Mouse (Mus musculus): ENCODE measurements around the gene Npdc1. TPM values are rescaled to one million over a fixed set of nuclear protein-coding genes. Genes with fewer than 3 reads are reported as not detected.
A peak's percentile ranks its signal among the peaks of the same experiment; 100 is the strongest.

Gene Npdc1
- polyA plus RNA-seq, 1 experiment from 2014 or later: 31.6 TPM

DNA sequence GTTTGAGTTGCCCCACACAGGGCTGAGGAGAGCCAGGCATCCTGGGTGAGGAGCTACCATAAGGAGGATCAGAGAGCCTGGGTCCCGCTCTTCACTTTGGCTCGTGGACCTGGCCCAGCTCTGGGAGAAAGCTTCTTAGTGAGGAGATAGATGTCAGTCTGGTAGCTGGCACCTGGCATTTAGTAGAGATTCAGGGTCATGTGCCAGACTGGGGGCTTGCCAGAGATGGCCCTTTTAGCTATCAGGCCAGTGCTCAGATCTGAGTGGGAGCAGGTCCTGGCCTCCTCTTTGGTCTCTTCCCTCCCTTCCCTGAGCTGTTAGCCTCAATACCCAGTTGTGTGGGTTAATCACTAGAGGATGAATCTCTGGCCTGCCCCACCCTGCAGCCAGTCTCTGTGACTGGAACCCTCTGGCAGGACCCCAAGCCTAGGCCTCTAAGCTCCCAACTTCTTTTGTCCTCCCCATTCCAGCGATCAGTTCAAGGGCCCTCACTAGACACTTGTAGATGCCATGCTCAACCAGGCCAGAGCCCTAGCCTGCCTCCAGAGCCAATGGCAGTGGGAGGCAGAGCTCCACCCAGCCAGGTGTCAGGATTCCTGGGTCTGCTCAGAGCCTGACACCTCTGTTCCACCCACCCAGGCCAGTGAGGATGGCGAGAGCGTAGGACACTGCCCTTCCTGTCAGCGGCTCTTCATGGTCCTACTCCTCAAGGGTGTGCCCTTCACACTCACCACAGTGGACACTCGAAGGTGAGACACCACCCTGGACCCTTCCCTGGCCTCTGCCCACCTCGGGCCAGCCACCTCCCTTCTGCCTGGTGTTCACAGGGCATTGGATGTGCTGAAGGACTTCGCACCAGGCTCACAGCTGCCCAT, 58.1 kb downstream of the Npdc1 start:
- WGBS: 68% methylated on average over 9 of the region's 9 CpGs
- H3K9ac ChIP-seq (ENCODE audit: low read length): peak overlapping the region; percentile 53
- H3K9me3 ChIP-seq (ENCODE audit: control insufficient read depth, low read length): no peaks in the 10 kb centered on the region
- peak overlapping the region; percentile 91 for H3K27ac ChIP-seq (ENCODE audit: low read length)
- ATAC-seq (ENCODE audit: low read depth): peak; percentile 45
- peaks cover 34% of the 10 kb centered on the region for H3K4me1 ChIP-seq (replicated peaks; ENCODE audit: control insufficient read depth, insufficient read depth, low read length)
- peak overlapping the region; percentile 34 for H3K4me3 ChIP-seq (ENCODE audit: low read length)
- no peaks in the 10 kb centered on the region for H3K36me3 ChIP-seq (ENCODE audit: control insufficient read depth, insufficient read depth, low read length)
- peak overlapping the region; percentile 36 for H3K4me2 ChIP-seq (ENCODE audit: low read depth, low read length)
- no peaks in the 10 kb centered on the region for H3K27me3 ChIP-seq (ENCODE audit: control insufficient read depth, insufficient read depth, low read depth, low read length)

GRCm38 (mm10) chr2:25458911-25459310, 59.8 kb downstream of the Npdc1 start:
- WGBS: 46% methylated on average over 5 of the region's 5 CpGs
- Histone ChIP-seq H3K36me3 (ENCODE audit: control insufficient read depth, insufficient read depth, low read length) (no peaks in the 10 kb centered on the region), H3K9me3 (ENCODE audit: control insufficient read depth, low read length) (no peaks in the 10 kb centered on the region), H3K9ac (ENCODE audit: low read length) (peak overlapping the region; percentile 40; the same call in 1 of the 2 replicates), H3K27me3 (ENCODE audit: control insufficient read depth, insufficient read depth, low read depth, low read length) (no peaks in the 10 kb centered on the region), H3K4me2 (ENCODE audit: low read depth, low read length) (peak overlapping the region; percentile 77), H3K4me3 (ENCODE audit: low read length) (0 out of 2 replicates have a peak overlapping the region, but pooled peaks have one; percentile 6), H3K4me1 (replicated peaks; ENCODE audit: control insufficient read depth, insufficient read depth, low read length) (peaks cover 34% of the 10 kb centered on the region), H3K27ac (ENCODE audit: low read length) (peak overlapping the region; percentile 96)
- peak; percentile 34 for ATAC-seq (ENCODE audit: low read depth)

Small RNA genes lying within 50 kb of the gene (microRNA-seq; reads per million reads assigned to microRNA genes)
- not detected for gene Mir3087

Other genes starting within 250 kb of the Npdc1 start
- gene Nrarp, start 218.6 kb upstream of the Npdc1 start, polyA plus RNA-seq (2015; fragmentation: Nextera tagmentation; extraction: Ambion mirVana): 9.8 and 10.0 TPM in 2 replicates
- 10.0 and 12.5 TPM in 2 replicates for gene Tor4a, start 202.5 kb upstream of the Npdc1 start, polyA plus RNA-seq (2015; fragmentation: Nextera tagmentation; extraction: Ambion mirVana)
- gene Nelfb, start 187.9 kb upstream of the Npdc1 start, polyA plus RNA-seq (2015; fragmentation: Nextera tagmentation; extraction: Ambion mirVana): 112 and 113 TPM in 2 replicates
- 0.15 TPM in 1 of 2 replicates, not detected in the other for gene Stpg3, start 184.7 kb upstream of the Npdc1 start, polyA plus RNA-seq (2015; fragmentation: Nextera tagmentation; extraction: Ambion mirVana)
- gene Fam166a, start 180.6 kb upstream of the Npdc1 start, polyA plus RNA-seq (2015; fragmentation: Nextera tagmentation; extraction: Ambion mirVana): 0.68 TPM in 1 of 2 replicates, not detected in the other
- 677 and 731 TPM in 2 replicates for gene Tubb4b, start 174.6 kb upstream of the Npdc1 start, polyA plus RNA-seq (2015; fragmentation: Nextera tagmentation; extraction: Ambion mirVana)
- gene Slc34a3, start 165.0 kb upstream of the Npdc1 start, polyA plus RNA-seq (2015; fragmentation: Nextera tagmentation; extraction: Ambion mirVana): not detected in 2 replicates
- not detected in 2 replicates for gene Rnf224, start 162.6 kb upstream of the Npdc1 start, polyA plus RNA-seq (2015; fragmentation: Nextera tagmentation; extraction: Ambion mirVana)
- gene Rnf208, start 157.1 kb upstream of the Npdc1 start, polyA plus RNA-seq (2015; fragmentation: Nextera tagmentation; extraction: Ambion mirVana): 8.3 and 9.1 TPM in 2 replicates
- 0.67 TPM in 1 of 2 replicates, not detected in the other for gene Cysrt1, start 156.9 kb upstream of the Npdc1 start, polyA plus RNA-seq (2015; fragmentation: Nextera tagmentation; extraction: Ambion mirVana)
- 4.5 and 5.9 TPM in 2 replicates for gene AL732309.1, start 152.5 kb upstream of the Npdc1 start, polyA plus RNA-seq (2015; fragmentation: Nextera tagmentation; extraction: Ambion mirVana)
- 20.3 and 22.0 TPM in 2 replicates for gene Tmem203, start 143.9 kb upstream of the Npdc1 start, polyA plus RNA-seq (2015; fragmentation: Nextera tagmentation; extraction: Ambion mirVana)
- 6.4 and 6.5 TPM in 2 replicates for gene Tprn, start 136.7 kb upstream of the Npdc1 start, polyA plus RNA-seq (2015; fragmentation: Nextera tagmentation; extraction: Ambion mirVana)
- 219 and 232 TPM in 2 replicates for gene Ssna1, start 126.9 kb upstream of the Npdc1 start, polyA plus RNA-seq (2015; fragmentation: Nextera tagmentation; extraction: Ambion mirVana)
- 136 and 137 TPM in 2 replicates for gene Anapc2, start 126.9 kb upstream of the Npdc1 start, polyA plus RNA-seq (2015; fragmentation: Nextera tagmentation; extraction: Ambion mirVana)
- gene Tmem210, start 111.2 kb upstream of the Npdc1 start, polyA plus RNA-seq (2015; fragmentation: Nextera tagmentation; extraction: Ambion mirVana): not detected in 2 replicates
- 6.7 and 9.4 TPM in 2 replicates for gene Lrrc26, start 109.4 kb upstream of the Npdc1 start, polyA plus RNA-seq (2015; fragmentation: Nextera tagmentation; extraction: Ambion mirVana)
- 0.44 and 0.84 TPM in 2 replicates for gene Grin1, start 80.2 kb upstream of the Npdc1 start, polyA plus RNA-seq (2015; fragmentation: Nextera tagmentation; extraction: Ambion mirVana)
- 47.8 and 57.4 TPM in 2 replicates for gene Man1b1, start 67.0 kb upstream of the Npdc1 start, polyA plus RNA-seq (2015; fragmentation: Nextera tagmentation; extraction: Ambion mirVana)
- 15.9 and 18.9 TPM in 2 replicates for gene Dpp7, start 43.0 kb upstream of the Npdc1 start, polyA plus RNA-seq (2015; fragmentation: Nextera tagmentation; extraction: Ambion mirVana)
- 18.8 and 20.2 TPM in 2 replicates for gene Uap1l1, start 33.7 kb upstream of the Npdc1 start, polyA plus RNA-seq (2015; fragmentation: Nextera tagmentation; extraction: Ambion mirVana)
- 39.0 and 39.3 TPM in 2 replicates for gene Sapcd2, start 27.0 kb upstream of the Npdc1 start, polyA plus RNA-seq (2015; fragmentation: Nextera tagmentation; extraction: Ambion mirVana)
- 3.6 and 4.8 TPM in 2 replicates for gene Entpd2, start 3.5 kb upstream of the Npdc1 start, polyA plus RNA-seq (2015; fragmentation: Nextera tagmentation; extraction: Ambion mirVana)
- gene Fut7, start 23.9 kb downstream of the Npdc1 start, polyA plus RNA-seq (2015; fragmentation: Nextera tagmentation; extraction: Ambion mirVana): 0.10 and 0.15 TPM in 2 replicates
- gene Abca2, start 29.4 kb downstream of the Npdc1 start, polyA plus RNA-seq (2015; fragmentation: Nextera tagmentation; extraction: Ambion mirVana): 4.9 and 5.4 TPM in 2 replicates
- gene Clic3, start 57.5 kb downstream of the Npdc1 start, polyA plus RNA-seq (2015; fragmentation: Nextera tagmentation; extraction: Ambion mirVana): 139 and 180 TPM in 2 replicates
- gene Paxx, start 61.7 kb downstream of the Npdc1 start, polyA plus RNA-seq (2015; fragmentation: Nextera tagmentation; extraction: Ambion mirVana): 37.9 and 44.8 TPM in 2 replicates
- gene Ptgds, start 70.7 kb downstream of the Npdc1 start, polyA plus RNA-seq (2015; fragmentation: Nextera tagmentation; extraction: Ambion mirVana): 10.7 and 16.5 TPM in 2 replicates
- gene Lcn12, start 94.6 kb downstream of the Npdc1 start, polyA plus RNA-seq (2015; fragmentation: Nextera tagmentation; extraction: Ambion mirVana): not detected in 2 replicates
- gene Fbxw5, start 101.4 kb downstream of the Npdc1 start, polyA plus RNA-seq (2015; fragmentation: Nextera tagmentation; extraction: Ambion mirVana): 80.8 and 81.1 TPM in 2 replicates
- gene C8g, start 102.4 kb downstream of the Npdc1 start, polyA plus RNA-seq (2015; fragmentation: Nextera tagmentation; extraction: Ambion mirVana): 6.5 and 7.3 TPM in 2 replicates
- 38.2 and 39.1 TPM in 2 replicates for gene Traf2, start 147.6 kb downstream of the Npdc1 start, polyA plus RNA-seq (2015; fragmentation: Nextera tagmentation; extraction: Ambion mirVana)
- 319 and 355 TPM in 2 replicates for gene Edf1, start 158.5 kb downstream of the Npdc1 start, polyA plus RNA-seq (2015; fragmentation: Nextera tagmentation; extraction: Ambion mirVana)
- gene Mamdc4, start 175.5 kb downstream of the Npdc1 start, polyA plus RNA-seq (2015; fragmentation: Nextera tagmentation; extraction: Ambion mirVana): 3.1 and 8.2 TPM in 2 replicates
- 164 and 167 TPM in 2 replicates for gene Phpt1, start 175.9 kb downstream of the Npdc1 start, polyA plus RNA-seq (2015; fragmentation: Nextera tagmentation; extraction: Ambion mirVana)
- 0.21 TPM in 1 of 2 replicates, not detected in the other for gene Ajm1, start 182.4 kb downstream of the Npdc1 start, polyA plus RNA-seq (2015; fragmentation: Nextera tagmentation; extraction: Ambion mirVana)
- 60.7 and 61.8 TPM in 2 replicates for gene Rabl6, start 209.2 kb downstream of the Npdc1 start, polyA plus RNA-seq (2015; fragmentation: Nextera tagmentation; extraction: Ambion mirVana)
- gene Ccdc183, start 218.3 kb downstream of the Npdc1 start, polyA plus RNA-seq (2015; fragmentation: Nextera tagmentation; extraction: Ambion mirVana): 0.14 and 0.15 TPM in 2 replicates
- gene Tmem141, start 222.7 kb downstream of the Npdc1 start, polyA plus RNA-seq (2015; fragmentation: Nextera tagmentation; extraction: Ambion mirVana): 30.5 and 35.6 TPM in 2 replicates
- 3.5 and 10.6 TPM in 2 replicates for gene Fcna, start 228.7 kb downstream of the Npdc1 start, polyA plus RNA-seq (2015; fragmentation: Nextera tagmentation; extraction: Ambion mirVana)

Data from lung, embryonic 16.5 days (tissue).